8 mouse cellular contexts compared by ENCODE assay signal in genomic region chr19:7195900-7196728, GRCm38 (mm10). TPM values are rescaled to one million over a fixed set of nuclear protein-coding genes. Genes with fewer than 3 reads are reported as not detected.
DNase-seq lines count a peak whose midpoint lies in the region; ATAC-seq and TF ChIP-seq lines count a peak whose summit lies in the region.

No protein-coding gene starts in this region.

- no peak overlapping the region for H3K27ac ChIP-seq in intestine, embryonic 16.5 days (ENCODE audit: low read length)
- H3K27ac ChIP-seq in liver, embryonic 14.5 days: no peak overlapping the region
- no peak overlapping the region for H3K27ac ChIP-seq in olfactory bulb, adult 2 months (ENCODE audit: insufficient read depth, low read depth, low read length)

- no peak overlapping the region for H3K4me3 ChIP-seq in intestine, embryonic 16.5 days (ENCODE audit: low read length)
- no peak overlapping the region for H3K4me3 ChIP-seq in liver, embryonic 14.5 days (ENCODE audit: insufficient read depth in 1 of 2, low read depth in 2 of 2, low read length in 2 of 2)
- no peak overlapping the region for H3K4me3 ChIP-seq in olfactory bulb, adult 2 months (ENCODE audit: insufficient read depth, low read depth, low read length)

- no peak overlapping the region for H3K4me2 ChIP-seq in intestine, embryonic 16.5 days (ENCODE audit: low read depth, low read length)
- H3K4me2 ChIP-seq in liver, embryonic 14.5 days (ENCODE audit: low read depth): no peak overlapping the region

- H3K9ac ChIP-seq in intestine, embryonic 16.5 days (ENCODE audit: low read depth, low read length): no peak overlapping the region
- H3K9ac ChIP-seq in liver, embryonic 14.5 days (replicated peaks): no peak overlapping the region

- intact Hi-C loops in gastrocnemius, postnatal 14 days (cut with DNase I; ENCODE audit: low total_unique reads): loop anchor here (2.0 kb wide), 1 partner anchor 129 kb away; no protein-coding TSS in a partner anchor

- H3K4me1 ChIP-seq in intestine, embryonic 16.5 days (ENCODE audit: control insufficient read depth, insufficient read depth, low read length): peaks cover 28% of the 10 kb centered on the region
- peaks cover 0 to 11% of the 10 kb centered on the region in 2 experiments; a peak in 2 of 4 replicates for H3K4me1 ChIP-seq in liver, embryonic 14.5 days (replicated peaks; ENCODE audit: control insufficient read depth in 2 of 2, insufficient read depth in 2 of 2, low read length in 1 of 2)
- H3K4me1 ChIP-seq in olfactory bulb, adult 2 months (ENCODE audit: control insufficient read depth, insufficient read depth, low read length): peaks cover 9% of the 10 kb centered on the region

- no peaks in the 10 kb centered on the region for H3K9me3 ChIP-seq in intestine, embryonic 16.5 days (ENCODE audit: control insufficient read depth, low read length)
- H3K9me3 ChIP-seq in liver, embryonic 14.5 days (ENCODE audit: control insufficient read depth, low read length): no peaks in the 10 kb centered on the region

- peak; percentile 47 for DNase-seq in 3T3-L1 (ENCODE audit: low read depth, low spot score)
- peak; percentile 62 for DNase-seq in Muller cell, postnatal 12 days (ENCODE audit: inconsistent ontology term)
- peak; percentile 85 to 86 for DNase-seq in cerebellum, postnatal 14 days
- peak; percentile 69 for DNase-seq in gastrocnemius, postnatal 14 days
- DNase-seq in liver, embryonic 14.5 days (ENCODE audit: low read depth in 3 of 3, low spot score in 3 of 3): no peak
- peak; percentile 59 for DNase-seq in urinary bladder, postnatal 14 days (ENCODE audit: low spot score)

- no peak for TF ChIP-seq EP300 in liver, embryonic 14.5 days (IDR thresholded peaks at IDR 0.05; ENCODE audit: low read depth)

- no peaks in the 10 kb centered on the region for H3K27me3 ChIP-seq in intestine, embryonic 16.5 days (replicated peaks; ENCODE audit: control insufficient read depth, insufficient read depth, low read length)
- H3K27me3 ChIP-seq in liver, embryonic 14.5 days (ENCODE audit: control insufficient read depth, insufficient read depth, low read length): no peaks in the 10 kb centered on the region

- TF ChIP-seq POLR2A in olfactory bulb, adult 2 months (IDR thresholded peaks at IDR 0.05; ENCODE audit: insufficient read depth, low read depth, low read length): no peak

- 21% methylated on average over 33 of the region's 33 CpGs for WGBS in intestine, embryonic 16.5 days
- 24% methylated on average over 33 of the region's 33 CpGs for WGBS in liver, embryonic 14.5 days (ENCODE audit: insufficient replicate concordance)
- WGBS in olfactory bulb, adult 2 months: 23% methylated on average over 33 of the region's 33 CpGs

- H3K36me3 ChIP-seq in intestine, embryonic 16.5 days (ENCODE audit: control insufficient read depth, insufficient read depth, low read length): peaks cover 19% of the 10 kb centered on the region
- H3K36me3 ChIP-seq in liver, embryonic 14.5 days (replicated peaks; ENCODE audit: control insufficient read depth, insufficient read depth, low read depth): peaks cover 20% of the 10 kb centered on the region

- ATAC-seq in intestine, embryonic 16.5 days: peak; percentile 4; the same call in 1 of the 2 replicates
- peak; percentile 34; the same call in 1 of the 2 replicates for ATAC-seq in liver, embryonic 14.5 days (ENCODE audit: insufficient read depth)

- TF ChIP-seq CTCF in liver, embryonic 14.5 days (IDR thresholded peaks at IDR 0.05; ENCODE audit: low read depth): peak; percentile 94
- peak; percentile 95 for TF ChIP-seq CTCF in olfactory bulb, adult 2 months (IDR thresholded peaks at IDR 0.05; ENCODE audit: insufficient read depth, low read depth, low read length)

RNA-seq across cellular contexts. Expression of gene Otub1, which starts 10.0 kb away (rescaled TPM):
- total RNA-seq in gastrocnemius, postnatal 14 days (2021): 10 to 100 TPM; 52.6 to 62.6 TPM
- polyA plus RNA-seq in intestine, embryonic 16.5 days (2015; fragmentation: Nextera tagmentation; extraction: Ambion mirVana): 162 and 166 TPM in 2 replicates
- polyA plus RNA-seq in liver, embryonic 14.5 days (2012; rRNA removed): 31.5 and 34.7 TPM in 2 replicates
- polyA plus RNA-seq in liver, embryonic 14.5 days (2014; fragmentation: Nextera tagmentation; extraction: Ambion mirVana): 50.5 and 52.4 TPM in 2 replicates
- not detected in 2 replicates for polyA plus RNA-seq in olfactory bulb, adult 2 months (2012; ENCODE audit: insufficient read depth, insufficient read length, low replicate concordance, missing spikeins)

RNA-seq across cellular contexts. Expression of gene Cox8a, which starts 21.3 kb away (rescaled TPM):
- 100 to 1,000 TPM; 167 TPM for total RNA-seq in gastrocnemius, postnatal 14 days (2021)
- 1,467 and 1,508 TPM in 2 replicates for polyA plus RNA-seq in intestine, embryonic 16.5 days (2015; fragmentation: Nextera tagmentation; extraction: Ambion mirVana)
- polyA plus RNA-seq in liver, embryonic 14.5 days (2012; rRNA removed): 282 and 547 TPM in 2 replicates
- 803 and 809 TPM in 2 replicates for polyA plus RNA-seq in liver, embryonic 14.5 days (2014; fragmentation: Nextera tagmentation; extraction: Ambion mirVana)
- not detected in 2 replicates for polyA plus RNA-seq in olfactory bulb, adult 2 months (2012; ENCODE audit: insufficient read depth, insufficient read length, low replicate concordance, missing spikeins)

RNA-seq across cellular contexts. Expression of gene Naa40, which starts 44.9 kb away (rescaled TPM):
- total RNA-seq in gastrocnemius, postnatal 14 days (2021): 10 to 100 TPM in 1 of 2 experiments, 1 to 10 TPM in 1; 9.1 to 11.7 TPM
- 48.4 and 51.9 TPM in 2 replicates for polyA plus RNA-seq in intestine, embryonic 16.5 days (2015; fragmentation: Nextera tagmentation; extraction: Ambion mirVana)
- polyA plus RNA-seq in liver, embryonic 14.5 days (2012; rRNA removed): 16.1 and 18.0 TPM in 2 replicates
- polyA plus RNA-seq in liver, embryonic 14.5 days (2014; fragmentation: Nextera tagmentation; extraction: Ambion mirVana): 23.1 and 24.9 TPM in 2 replicates
- not detected in 2 replicates for polyA plus RNA-seq in olfactory bulb, adult 2 months (2012; ENCODE audit: insufficient read depth, insufficient read length, low replicate concordance, missing spikeins)

Comparison
In these comparisons a context has a peak if more than half of its experiments do, and no peak if none do; other contexts are left out.
1. DNase-seq: peak in 3T3-L1 (single experiment), Muller cell, postnatal 12 days (single experiment), cerebellum, postnatal 14 days (2 of 2), gastrocnemius, postnatal 14 days (single experiment) and urinary bladder, postnatal 14 days (single experiment); none in liver, embryonic 14.5 days (0 of 3).